Mouse (Mus musculus) limb, embryonic 11.5 days (tissue): Measurements from ENCODE around the gene Commd6. TPM values are rescaled to one million over a fixed set of nuclear protein-coding genes. Genes with fewer than 3 reads are reported as not detected.
"Not testable (repeated sequence)": the region's sequence is repeated elsewhere in the genome, so short reads cannot be mapped to it uniquely, and the experiment has no call there.

ENCODE experiments used
- ATAC-seq: fragments of 200-750 bp; cut with Nextera tagmentation; 2 replicates; pipeline ENCODE4 v1.8.0; 2017; ENCODE audit warnings: low read depth; ENCODE audit not compliant: insufficient number of reproducible peaks, low FRiP score, low TSS enrichment
- DNase-seq: peaks from one replicate; pipeline ENCODE4 v3.0.0-alpha.2; 2015; ENCODE audit warnings: low spot score
- H3K27ac ChIP-seq: fragments of 300-500 bp; sonication (generic); replicated peaks from 2 replicates; pipeline ENCODE4 v1.5.1; 2014; ENCODE audit warnings: low read depth, mild to moderate bottlenecking, low read length
- H3K27me3 ChIP-seq: fragments of 300-500 bp; sonication (generic); 2 replicates; pipeline ENCODE4 v1.6.1; 2014; ENCODE audit warnings: mild to moderate bottlenecking, low read length, mixed read lengths; ENCODE audit not compliant: control insufficient read depth, insufficient read depth
- H3K36me3 ChIP-seq: fragments of 300-500 bp; sonication (generic); 2 replicates; pipeline ENCODE4 v1.6.1; 2014; ENCODE audit warnings: mild to moderate bottlenecking, low read length, moderate library complexity, mixed read lengths; ENCODE audit not compliant: control insufficient read depth, insufficient read depth
- H3K4me1 ChIP-seq: fragments of 300-500 bp; sonication (generic); 2 replicates; pipeline ENCODE4 v1.6.1; 2014; ENCODE audit warnings: low read length, mixed read lengths; ENCODE audit not compliant: control insufficient read depth, insufficient read depth
- H3K4me2 ChIP-seq: fragments of 300-500 bp; sonication (generic); 2 replicates; pipeline ENCODE4 v1.6.1; 2014; ENCODE audit warnings: low read depth, mild to moderate bottlenecking, moderate library complexity; ENCODE audit not compliant: severe bottlenecking
- H3K4me3 ChIP-seq: fragments of 300-500 bp; sonication (generic); 2 replicates; pipeline ENCODE4 v1.5.1; 2014; ENCODE audit warnings: low read depth, low read length
- H3K9ac ChIP-seq: fragments of 300-500 bp; sonication (generic); 2 replicates; pipeline ENCODE4 v1.6.1; 2014; ENCODE audit warnings: mild to moderate bottlenecking, low read length
- H3K9me3 ChIP-seq: fragments of 300-500 bp; sonication (generic); 2 replicates; pipeline ENCODE4 v1.6.1; 2016; ENCODE audit warnings: low read length; ENCODE audit not compliant: control insufficient read depth
- WGBS: fragments of 180-500 bp; shearing (Covaris S2); extraction: QIAGEN DNeasy Blood & Tissue Kit; methylation state at CpG from one replicate; pipeline ENCODE4 v1.1.7; 2014; 5-methylcytosine and 5-hydroxymethylcytosine counted together
- polyA plus RNA-seq: library from polyadenylated mRNA; unstranded; fragments of >200 nt; fragmentation: Nextera tagmentation; extraction: Ambion mirVana; gene quantifications from 2 replicates; pipeline ENCODE4 v1.2.1, GENCODE M21; 2014

Gene Commd6
- polyA plus RNA-seq, 1 experiment from 2014 or later: 88.8 TPM

DNA sequence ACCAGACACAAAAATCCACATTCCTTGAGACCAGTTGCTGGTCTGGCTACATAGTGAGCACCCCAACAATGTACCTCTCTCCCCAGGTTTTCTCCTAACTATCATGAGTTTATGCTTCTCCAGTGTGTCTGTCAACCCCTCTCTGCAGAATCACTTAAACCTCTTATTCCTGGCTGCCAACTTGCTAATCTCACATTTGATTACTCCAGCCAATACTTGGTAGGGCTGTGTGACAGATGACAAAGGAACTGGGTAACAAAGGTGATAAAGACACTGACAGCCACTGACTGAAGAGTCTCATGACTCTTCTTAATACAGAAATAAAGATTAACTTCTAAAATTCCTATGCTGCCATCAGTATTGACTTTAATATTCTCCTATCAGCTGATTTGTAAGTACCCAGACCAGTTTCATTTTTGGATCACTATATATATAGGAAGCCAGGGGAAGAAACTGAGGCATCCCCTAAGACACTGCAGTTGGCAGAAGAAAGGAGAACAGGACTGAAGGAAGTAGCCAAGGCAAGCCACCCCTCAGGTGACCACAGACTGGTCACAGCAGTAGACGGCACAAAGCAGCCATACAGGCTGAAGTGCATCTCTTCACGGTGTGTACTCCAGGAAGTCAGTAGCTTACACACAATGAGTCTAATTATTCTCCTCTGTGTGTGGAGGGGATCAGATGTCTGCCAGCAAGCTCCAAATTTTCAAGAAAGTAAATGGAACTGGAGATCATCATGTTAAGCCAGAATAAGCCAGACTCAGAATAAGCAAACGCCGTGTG lies 52.1 kb downstream of the Commd6 start:
- H3K36me3 ChIP-seq, H3K4me1 ChIP-seq, H3K27ac ChIP-seq, H3K4me2 ChIP-seq, H3K9ac ChIP-seq, H3K4me3 ChIP-seq, ATAC-seq, H3K9me3 ChIP-seq, DNase-seq, H3K27me3 ChIP-seq: not testable (repeated sequence)
- 94% methylated on average over 2 of the region's 4 CpGs for WGBS

GRCm38 (mm10) chr14:101587366-101588040 lies 53.0 kb downstream of the Commd6 start:
- peak; percentile 36 for DNase-seq

GRCm38 (mm10) chr14:101586096-101586495 lies 54.4 kb downstream of the Commd6 start:
- Histone ChIP-seq H3K9ac (no peak overlapping the region), H3K4me3 (no peak overlapping the region), H3K9me3 (no peaks in the 10 kb centered on the region), H3K27ac (no peak overlapping the region), H3K4me2 (no peak overlapping the region), H3K27me3 (no peaks in the 10 kb centered on the region), H3K4me1 (peaks cover 3% of the 10 kb centered on the region; the same call in 1 of the 2 replicates), H3K36me3 (no peaks in the 10 kb centered on the region)
- WGBS: 55% methylated on average over 7 of the region's 7 CpGs
- DNase-seq (no peak), ATAC-seq (no peak)

More at GRCm38 (mm10) chr14:101587366-101588040, 53.0 kb downstream of the Commd6 start:
- H3K36me3 ChIP-seq, H3K4me3 ChIP-seq, H3K27me3 ChIP-seq, H3K9me3 ChIP-seq, H3K4me2 ChIP-seq, H3K4me1 ChIP-seq, H3K9ac ChIP-seq, H3K27ac ChIP-seq: not testable (repeated sequence)
- WGBS: 14% methylated on average over 4 of the region's 6 CpGs
- ATAC-seq: peak; percentile 87

Other genes starting within 250 kb of the Commd6 start
- 6.3 and 7.0 TPM in 2 replicates for gene Tbc1d4, start 31.5 kb downstream of the Commd6 start, polyA plus RNA-seq
- 165 and 174 TPM in 2 replicates for gene Uchl3, start 13.3 kb upstream of the Commd6 start, polyA plus RNA-seq
- 0.80 and 1.5 TPM in 2 replicates for gene Gm9922, start 89.1 kb upstream of the Commd6 start, polyA plus RNA-seq
- 6.5 and 7.1 TPM in 2 replicates for gene Lmo7, start 89.3 kb upstream of the Commd6 start, polyA plus RNA-seq